Mouse (Mus musculus) 3T3-L1 (cell line): ENCODE data around the gene Nkain4.

Experiments used
- DNase-seq: peaks from one replicate; pipeline ENCODE4 v3.0.0-alpha.2; 2015; ENCODE audit warnings: low read depth, low spot score

Nkain4 gene

DNA sequence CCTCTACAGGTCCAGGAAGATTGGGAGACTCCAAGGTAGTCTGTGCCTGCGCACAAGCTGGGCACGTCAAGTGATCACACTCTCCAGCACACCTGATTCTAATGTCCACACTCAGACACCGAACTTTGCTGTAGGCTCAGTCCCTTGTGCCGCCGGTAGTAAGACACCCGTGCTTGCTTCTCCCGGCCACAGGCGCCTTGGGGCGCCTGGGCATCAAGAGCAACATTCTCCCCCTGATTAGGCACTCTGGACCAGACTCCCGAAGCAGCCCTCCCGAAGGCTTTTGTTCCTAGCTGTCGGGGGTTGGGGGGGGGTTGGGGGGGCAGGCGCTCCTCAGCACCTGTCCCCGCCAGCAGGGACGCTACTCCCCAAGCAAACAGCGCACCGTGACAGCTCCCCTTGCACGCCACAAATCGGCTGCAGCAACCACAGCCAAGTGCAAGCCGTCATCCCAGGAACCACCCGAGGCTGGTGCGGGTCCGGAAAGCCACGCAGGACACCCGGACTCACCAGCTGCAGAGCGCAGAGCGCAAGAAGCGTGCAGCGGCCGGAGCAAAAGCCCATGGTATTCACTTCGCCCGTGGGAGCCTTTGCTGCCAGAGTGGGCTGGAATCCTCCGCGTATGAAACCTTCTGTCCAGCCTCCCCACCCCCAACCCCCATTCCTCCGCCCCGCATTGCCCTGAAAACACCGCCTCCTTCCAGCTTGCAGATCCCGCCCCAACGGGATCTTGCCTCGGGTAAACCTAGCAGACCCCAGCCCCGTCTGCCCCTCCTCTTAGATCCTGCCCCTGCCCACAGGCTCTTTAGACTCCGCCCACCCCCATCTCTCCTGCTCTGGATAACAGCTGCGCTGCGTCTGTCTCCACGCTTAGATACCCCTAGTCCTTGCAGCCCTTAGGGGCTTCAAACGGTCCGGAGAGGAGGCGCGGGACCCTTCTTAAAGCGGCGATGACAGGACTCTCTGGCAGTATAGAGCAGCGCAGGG lies at the start of gene Nkain4:
TSS of gene Nkain4 (minus strand) at position 639 of the 987 bp plus-strand sequence.
- DNase-seq: no peak

DNA sequence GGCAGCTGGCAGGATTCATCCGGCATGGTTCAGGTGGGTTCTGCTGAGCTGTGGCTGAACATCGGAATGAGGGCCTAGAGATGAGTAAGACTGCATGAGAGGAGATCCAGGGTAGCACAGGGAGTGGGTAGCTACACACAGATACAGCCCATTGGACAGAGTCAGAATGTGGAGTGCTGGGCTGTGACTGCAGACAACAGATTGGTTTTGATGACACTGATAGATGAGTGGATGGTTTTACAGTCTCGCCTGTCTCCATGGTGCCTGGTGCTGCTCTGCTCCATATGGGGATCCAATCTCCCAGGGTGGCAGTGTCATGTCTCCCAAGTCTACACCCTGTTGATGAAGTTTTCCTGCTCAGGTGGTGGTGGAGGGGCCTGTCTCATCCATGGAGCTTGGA lies 42.4 kb upstream of the Nkain4 start:
- no peak for DNase-seq

DNA sequence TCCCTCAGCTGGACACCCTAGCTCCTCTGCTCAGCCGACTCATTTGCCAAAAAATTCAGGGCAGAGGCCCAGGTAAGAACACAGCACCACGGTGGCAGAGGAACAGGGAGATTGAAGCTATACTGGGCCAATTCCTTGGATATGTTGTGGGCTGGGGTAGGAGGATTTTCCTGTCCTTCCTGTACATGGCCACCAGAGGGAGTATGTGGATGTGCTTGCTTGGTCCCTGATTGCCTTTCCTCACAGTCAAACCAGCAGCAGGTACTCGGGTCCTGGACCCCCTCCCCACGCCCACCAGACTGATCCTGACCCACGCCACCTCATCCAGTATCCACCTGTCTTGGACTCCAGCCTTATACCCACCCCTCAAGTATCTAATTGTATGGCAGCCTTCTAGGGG lies 41.9 kb upstream of the Nkain4 start:
- DNase-seq: peak; percentile 72

DNA sequence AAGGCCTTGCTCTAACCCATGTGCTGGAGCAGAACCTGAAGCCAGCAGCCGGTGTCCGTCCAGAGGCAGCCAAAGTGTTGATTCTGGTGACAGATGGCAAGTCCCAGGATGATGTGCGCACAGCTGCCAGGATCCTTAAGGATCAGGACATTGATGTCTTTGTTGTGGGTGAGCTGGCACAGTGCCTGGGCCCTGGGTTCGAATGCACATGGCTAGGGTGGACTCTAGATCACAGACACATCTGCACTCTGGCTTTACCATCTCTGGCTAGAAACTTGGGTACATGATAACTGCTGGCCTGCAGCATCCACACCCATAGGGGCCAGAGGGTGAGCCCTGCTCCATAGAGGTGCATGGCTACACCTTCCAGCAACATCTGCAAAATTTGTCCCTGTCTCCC lies 41.0 kb upstream of the Nkain4 start:
- no peak for DNase-seq

DNA sequence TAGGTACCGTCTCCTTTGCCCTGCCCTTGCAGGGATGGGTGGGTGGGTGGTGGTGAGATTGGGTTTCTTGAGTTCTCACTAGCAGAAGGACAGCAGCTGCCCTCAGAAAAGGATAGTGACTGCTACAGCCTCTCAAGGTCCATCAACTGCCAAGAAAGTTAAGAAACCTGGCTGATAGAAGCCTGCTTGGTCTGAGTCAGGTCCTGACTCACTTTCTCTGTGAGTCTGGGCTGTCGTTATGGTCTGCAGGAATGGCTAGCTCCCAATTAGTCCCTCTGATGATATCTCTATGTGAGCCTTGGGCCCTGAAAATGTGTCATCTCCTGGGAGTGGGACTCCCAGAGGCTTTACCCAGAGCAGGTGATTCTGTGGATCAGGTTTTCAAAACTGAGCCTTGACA lies 39.9 kb upstream of the Nkain4 start:
- peak; percentile 69 for DNase-seq

DNA sequence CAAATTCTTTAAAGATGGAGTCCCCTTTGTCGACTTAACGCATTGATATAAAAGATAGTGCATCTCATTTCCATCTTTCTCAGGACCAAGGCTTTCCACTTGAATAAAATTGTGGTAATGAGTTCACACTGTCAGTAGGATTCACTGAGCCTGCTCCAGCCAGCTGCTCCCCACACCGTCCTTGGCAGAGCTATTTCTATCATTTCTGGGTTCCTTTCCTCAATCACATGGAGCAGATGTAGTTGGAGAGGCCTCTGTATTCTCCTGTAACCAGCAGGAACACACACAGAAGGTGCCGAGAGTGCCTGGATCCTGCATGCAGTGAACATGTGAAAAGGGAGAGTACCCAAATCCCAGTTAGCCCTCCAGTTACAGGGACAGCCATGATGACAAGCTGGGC lies 35.8 kb upstream of the Nkain4 start:
- no peak for DNase-seq

DNA sequence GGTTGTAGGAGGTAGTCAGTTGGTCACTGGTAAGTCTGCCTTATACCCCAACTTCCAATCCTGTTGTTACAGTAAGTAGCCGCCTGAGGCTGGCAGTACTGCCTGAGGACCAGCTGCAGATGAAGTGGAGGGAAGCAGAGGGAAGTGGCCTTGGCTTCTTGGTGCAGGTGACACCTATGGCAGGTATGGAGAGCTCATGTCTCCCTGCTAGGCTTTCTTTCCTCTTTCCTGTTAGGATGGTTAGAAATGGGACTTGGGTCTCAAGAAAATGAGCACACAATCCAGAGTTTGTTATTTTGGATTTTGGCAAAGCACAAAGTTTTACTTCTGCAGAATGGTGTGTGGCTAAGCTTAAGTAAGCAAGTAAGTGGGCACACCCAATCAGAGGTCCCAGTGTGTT lies 34.4 kb upstream of the Nkain4 start:
- DNase-seq: no peak

DNA sequence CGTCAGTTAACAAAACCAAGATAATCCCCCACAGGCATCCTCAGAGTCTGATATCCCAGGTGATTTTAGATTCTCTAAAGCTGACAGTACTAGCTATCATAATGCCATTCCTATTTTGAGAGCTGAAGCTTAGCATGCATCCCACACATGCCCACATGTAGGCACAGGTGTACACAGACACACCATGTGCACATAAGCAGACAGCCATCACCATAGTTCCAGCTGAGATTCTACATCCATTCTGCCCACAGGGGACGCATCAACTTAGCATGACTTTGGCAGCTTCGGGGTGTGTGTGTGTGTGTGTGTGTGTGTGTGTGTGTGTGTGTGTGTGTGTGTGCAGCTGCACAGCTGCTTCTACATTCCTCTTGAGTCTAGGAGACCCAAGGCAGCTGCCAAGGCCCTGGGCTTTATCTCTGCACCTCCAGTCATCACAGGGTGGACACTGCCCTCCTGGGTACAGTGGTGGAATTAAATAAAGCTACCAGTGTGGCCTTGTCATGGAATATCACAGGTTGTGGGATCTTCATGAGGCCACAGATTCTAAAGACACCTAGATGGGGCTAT lies 33.9 kb upstream of the Nkain4 start:
- no peak for DNase-seq

DNA sequence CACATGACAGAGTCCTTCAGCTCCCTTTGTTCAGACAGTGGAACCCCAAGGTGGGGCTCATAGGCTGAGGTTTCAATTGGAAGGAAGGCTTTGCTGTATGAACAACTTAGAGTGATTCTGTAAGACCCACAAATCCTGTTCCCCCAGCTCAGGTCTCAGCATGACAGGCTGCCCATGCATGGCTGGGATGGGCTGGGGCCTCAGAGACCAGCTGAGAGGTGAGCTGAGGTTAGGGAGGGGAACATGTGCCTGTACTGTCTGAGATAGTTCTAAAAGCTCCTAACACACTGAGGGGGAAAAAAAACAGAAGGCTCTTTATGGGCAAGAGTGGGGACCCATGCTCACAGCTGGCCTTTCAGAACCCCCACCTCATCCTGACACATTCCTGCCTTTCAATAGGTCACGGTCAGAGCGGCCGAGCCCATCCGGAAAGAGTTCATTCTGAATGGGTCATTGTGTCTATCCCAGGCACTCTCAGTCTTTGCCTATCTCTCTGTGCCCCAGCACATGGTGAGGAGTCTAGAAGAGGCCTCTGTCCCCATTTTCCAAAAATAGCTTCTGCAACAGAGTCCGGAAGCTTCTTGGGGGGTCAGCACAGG lies 33.0 kb upstream of the Nkain4 start:
- no peak for DNase-seq

DNA sequence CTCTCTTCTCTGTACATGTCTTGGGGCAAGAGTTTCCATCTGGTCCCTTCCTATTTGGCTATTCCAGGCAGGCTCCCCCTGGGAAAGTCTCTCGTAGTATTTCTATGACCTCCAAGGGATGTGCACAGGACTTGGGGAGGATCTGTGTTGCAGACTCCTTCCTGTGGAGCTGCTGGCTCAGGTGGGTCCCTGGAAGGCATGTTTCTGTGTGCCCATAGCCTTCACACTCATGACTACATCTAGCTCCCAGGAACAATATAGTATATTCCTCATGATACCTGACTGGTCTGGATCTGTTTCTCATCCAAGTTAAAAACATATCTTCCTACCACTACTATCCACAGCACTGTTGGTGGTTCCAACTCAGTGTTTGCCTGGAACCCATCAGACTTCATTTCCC lies 32.5 kb upstream of the Nkain4 start:
- no peak for DNase-seq

DNA sequence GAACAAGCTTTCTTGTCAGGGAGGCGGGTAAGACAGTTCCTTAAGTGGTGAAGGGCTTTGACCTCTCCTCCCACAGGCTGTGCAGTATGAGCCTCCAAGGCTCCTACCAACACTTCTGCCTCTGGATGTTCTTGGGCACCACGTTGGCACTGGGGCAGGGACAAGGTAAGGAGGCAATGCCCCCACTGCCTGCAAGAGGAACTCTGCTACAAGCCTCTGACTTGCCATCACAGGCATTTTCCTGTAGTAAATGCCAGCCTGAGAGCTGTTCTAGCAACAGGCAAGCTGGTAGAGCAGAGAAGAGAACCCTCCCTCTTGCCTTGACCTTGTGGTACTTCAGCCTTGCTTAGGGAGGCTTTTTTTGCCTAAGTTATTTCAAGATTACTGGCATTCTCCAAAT lies 31.9 kb upstream of the Nkain4 start, which contains the start of gene Col20a1:
TSS of gene Col20a1 (plus strand) at position 87 of the 400 bp plus-strand sequence.
- no peak for DNase-seq

DNA sequence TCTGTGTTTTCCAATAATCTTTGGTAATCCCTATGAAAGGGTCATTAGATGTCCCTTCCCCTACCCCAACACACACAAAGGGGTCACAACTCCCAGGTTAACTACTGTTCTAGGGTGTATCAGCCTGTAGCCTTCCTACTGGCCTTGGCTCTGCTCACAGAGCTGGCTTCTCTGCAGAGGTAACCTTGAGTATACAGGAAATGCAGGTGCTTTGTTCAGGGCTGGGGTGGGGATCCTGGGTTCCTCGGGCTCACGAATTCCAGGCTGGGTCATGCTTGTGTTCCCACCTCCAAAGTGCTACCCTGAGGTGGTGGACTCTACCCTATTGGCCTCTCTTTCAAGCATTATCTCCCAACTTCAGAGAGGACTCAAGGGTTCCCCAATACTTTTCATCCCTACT lies 31.1 kb upstream of the Nkain4 start:
- DNase-seq: no peak

DNA sequence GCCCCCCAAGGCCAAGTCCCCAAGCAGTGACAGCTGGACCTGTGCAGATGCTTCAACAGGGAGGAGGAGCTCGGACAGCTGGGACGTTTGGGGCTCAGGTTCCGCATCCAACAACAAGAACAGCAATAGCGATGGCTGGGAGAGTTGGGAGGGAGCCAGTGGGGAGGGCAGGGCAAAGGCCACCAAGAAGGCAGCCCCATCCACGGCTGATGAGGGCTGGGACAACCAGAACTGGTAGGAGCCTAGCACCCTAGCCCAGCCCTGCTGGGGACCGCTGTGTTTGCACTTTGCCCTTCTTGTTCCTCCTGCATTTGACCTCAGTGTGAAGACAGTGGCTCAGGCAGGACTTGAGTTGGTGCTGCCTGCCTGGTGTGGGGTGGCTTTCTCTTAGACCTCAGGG lies 26.6 kb upstream of the Nkain4 start:
- DNase-seq: no peak

DNA sequence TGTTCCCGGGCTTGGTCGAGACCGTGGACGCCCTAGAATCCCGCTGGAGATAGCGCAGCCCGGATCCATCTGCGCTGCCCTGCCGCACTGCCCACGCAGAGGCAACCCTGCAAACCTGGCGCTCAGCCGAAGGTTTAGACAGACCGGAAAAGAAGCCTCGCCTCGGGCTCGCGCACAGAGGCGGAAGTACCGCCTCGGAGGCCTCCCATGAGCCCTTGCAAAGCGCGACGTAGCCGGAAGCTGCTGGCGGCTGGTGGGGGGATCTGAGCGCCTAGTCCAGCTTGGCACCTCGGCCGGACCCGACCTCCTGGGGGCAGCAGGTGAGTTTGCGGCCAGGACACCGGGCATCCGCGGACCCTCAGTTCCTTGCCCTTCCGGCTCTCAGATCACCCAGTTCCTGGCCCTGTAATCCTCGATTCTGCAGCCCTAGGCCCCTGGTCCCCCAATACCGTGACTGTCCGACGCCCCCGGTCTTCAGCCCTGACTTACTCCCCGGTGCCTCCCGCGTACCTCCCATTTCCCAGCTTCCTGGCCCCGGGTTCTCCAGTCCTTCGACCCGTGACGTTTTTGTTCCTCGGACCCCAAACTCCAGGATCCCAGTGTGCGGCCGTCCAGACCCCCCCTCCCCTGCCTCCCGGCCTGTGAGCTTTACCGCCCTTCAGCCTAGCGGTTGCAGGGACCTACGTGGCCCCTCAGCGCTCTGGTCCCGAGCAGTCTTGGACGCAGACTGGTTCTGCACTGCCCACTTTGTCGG lies 12.7 kb upstream of the Nkain4 start, which contains the start of gene Arfgap1:
TSS of gene Arfgap1 (plus strand) at position 216 of the 754 bp plus-strand sequence.
- DNase-seq: peak; percentile 98

DNA sequence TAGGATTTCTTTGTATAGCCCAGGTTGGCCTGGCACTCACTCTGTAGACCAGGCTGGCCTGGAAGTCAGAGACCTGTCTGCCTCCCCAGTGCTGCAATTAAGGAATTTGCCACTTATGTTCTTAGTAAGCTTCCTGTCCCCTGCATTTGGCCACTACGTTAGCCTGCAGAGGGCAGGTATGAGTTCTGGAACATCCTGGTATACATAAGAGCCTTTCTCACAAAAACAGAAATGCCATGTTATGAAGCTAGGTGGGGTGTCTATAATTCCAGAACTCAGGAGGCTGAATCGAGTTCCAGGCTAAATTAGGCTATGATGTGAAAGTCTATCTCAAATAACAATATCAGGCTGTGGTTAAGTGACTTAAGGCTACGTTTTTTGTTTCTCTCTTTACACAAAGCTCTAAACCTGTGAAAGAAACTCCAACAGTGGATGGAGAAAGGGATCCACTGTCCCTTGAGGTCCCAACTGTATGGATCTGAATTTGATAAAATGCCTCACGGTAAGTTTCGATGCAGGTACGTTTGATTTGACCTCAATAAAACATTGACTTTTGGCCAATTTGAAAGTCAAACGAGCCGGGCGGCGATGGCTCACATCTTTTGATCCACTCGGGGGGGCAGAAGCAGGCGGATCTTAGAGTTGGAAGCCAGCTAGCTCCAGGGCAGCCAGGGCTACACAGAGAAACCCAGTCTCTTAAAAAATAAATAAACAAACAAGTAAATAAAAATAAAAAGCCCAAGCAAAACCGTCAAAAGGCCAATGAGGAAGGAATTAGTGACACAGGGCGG lies 11.8 kb upstream of the Nkain4 start:
- peak; percentile 85 for DNase-seq

DNA sequence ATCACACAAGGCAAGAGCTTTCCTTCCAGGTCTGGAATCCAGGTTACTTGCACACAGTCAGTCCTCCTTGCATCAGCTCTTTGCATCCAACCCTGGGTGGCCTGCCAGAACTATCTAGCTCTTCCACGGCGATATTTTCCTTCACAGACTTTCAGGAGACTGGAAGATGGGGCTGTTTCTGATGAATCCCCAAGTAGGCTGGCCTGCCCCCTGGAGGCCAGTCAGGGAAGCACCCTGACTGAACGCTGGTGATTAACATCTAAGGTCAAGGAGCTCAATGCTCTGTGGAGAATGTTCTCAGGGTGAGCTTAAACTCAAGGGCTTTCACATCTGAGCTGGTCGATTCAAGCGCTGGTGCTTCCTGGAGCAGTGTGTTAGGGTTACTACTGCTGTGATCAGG lies 9.5 kb upstream of the Nkain4 start:
- DNase-seq: peak; percentile 94

DNA sequence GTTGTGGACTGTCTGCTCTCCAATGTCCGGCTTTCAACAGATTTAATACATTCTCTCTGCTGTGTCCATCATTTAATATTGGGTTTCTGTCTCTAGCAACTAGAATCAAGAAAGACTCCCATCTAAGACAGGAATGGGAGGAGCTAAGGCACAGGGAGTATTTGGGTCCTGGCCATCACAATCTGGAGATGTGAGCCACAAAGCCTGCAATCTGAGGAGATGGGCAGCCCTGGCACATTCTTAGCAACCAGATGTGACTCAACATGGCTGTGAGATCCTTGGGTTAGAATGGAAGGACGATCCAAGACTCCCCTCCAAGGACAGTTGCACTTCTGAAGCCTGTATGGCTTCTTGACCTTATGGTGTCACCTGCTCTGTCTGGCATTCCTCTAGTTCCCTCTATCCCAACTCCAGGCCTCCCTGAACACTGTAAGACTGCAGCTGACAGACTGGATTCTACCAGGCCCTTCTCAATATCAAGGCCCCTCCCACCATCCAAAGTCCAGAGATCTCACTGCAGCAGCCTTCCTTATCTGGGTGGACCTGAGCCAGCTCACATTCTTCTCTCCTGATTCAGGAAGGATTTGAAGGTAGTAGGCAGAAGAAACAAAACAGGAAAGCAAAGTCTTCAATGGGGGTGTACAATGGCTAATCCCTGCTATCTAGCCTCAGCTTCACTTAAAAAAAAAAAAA lies 8.3 kb upstream of the Nkain4 start:
- peak; percentile 90 for DNase-seq

DNA sequence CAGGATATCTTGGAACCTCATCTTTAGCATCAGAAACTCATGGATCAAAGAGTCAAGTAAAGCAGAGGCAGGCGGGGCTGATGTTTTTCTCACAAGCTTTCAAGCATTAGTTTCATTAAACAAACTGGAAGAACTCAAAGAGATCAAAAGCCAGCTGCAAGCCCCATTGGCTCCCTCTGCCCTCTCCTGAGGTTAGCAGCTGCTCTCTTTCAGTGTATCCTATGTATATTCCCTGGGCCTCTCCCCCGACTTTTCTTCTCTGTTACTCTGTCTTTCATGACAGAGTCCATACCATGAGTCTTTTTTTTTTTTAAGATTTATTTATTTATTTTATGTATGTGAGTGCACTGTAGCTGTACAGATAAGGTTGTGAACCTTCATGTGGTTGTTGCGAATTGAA lies 5.7 kb upstream of the Nkain4 start:
- DNase-seq: no peak

DNA sequence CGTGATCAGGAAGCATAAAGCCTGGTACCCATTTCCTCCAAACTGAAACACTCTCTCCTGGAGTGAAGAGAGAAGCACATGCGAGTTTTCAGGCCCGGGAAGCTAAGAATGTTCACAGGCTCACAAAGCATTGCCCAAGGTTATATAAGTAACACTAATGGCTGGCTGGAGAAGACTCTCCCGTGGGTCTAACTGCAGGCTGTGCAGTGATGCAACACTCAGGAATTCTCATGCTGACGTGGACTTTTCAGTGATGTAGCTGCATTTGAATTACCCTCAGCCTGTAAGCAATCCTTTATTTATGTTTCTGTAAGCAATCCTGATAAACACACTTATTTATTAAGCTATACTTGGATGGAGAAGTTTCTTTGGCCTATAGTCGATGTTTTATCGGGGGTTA lies 5.1 kb upstream of the Nkain4 start:
- DNase-seq: peak; percentile 81

DNA sequence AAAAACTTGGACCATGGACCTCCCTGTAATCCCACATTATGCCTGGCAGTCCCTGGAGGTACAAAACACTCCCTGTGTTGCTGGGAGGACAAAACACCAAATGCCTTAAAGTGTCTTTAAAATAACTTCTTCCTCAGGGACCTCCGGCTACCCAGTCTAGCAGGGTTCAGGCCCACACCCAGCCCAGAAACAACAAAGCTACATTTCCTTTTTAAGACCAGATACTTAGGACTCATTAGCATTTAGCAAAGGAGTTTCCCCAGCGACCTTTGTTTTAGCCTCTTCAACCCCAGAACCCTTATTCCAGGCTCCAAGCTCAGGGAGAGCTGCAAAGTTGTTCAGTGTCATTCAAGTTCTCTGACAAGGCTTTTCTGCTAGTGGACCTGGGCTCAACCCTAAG lies 861 bp downstream of the Nkain4 start:
- DNase-seq: no peak
